Mouse (Mus musculus): ENCODE results near the gene Olfr1118. TPM values are rescaled to one million over a fixed set of nuclear protein-coding genes. Genes with fewer than 3 reads are reported as not detected.
"Not testable (repeated sequence)": the region's sequence is repeated elsewhere in the genome, so short reads cannot be mapped to it uniquely, and the experiment has no call there.

Gene Olfr1118
- polyA plus RNA-seq (2012; ENCODE audit: insufficient read depth, insufficient read length, missing spikeins) = not detected in 2 replicates

DNA sequence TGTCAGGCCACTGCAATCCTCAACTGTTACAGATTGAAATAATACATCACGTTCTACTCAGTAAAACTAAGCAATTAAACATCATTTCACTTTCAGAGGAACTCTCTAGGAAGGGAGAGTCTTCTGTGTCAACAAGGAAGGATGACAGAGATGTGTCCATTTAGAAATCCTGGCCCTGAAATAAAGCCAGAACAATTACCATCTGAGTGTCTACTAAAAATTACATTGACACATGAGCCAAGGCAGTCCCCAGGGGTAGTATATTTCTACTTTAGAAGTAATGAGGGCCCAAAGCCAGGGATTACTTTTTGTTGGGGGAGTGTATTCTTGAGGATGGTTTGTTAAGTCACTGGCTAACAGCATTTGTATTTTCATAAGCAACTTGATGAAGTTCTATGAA is at the start of gene Olfr1118:
Olfr1118 (plus strand) TSS at position 301 of the 400 bp plus-strand sequence.
- TF ChIP-seq POLR2A (IDR thresholded peaks at IDR 0.05; ENCODE audit: borderline replicate concordance, low read depth, low read length) (no peak), CTCF (IDR thresholded peaks at IDR 0.05; ENCODE audit: low read depth, low read length) (no peak)
- Histone ChIP-seq H3K4me3 (ENCODE audit: insufficient read depth, low read length) (no peak within 1 kb of the TSS), H3K27ac (ENCODE audit: insufficient read depth, low read depth, low read length) (no peak within 1 kb of the TSS), H3K4me1 (ENCODE audit: control insufficient read depth, insufficient read depth, low read length) (no peaks in the 10 kb centered on the region)

GRCm38 (mm10) chr2:87267234-87267633 is 40.1 kb upstream of the Olfr1118 start, which contains the start of gene Olfr1116:
Gene Olfr1116 (plus strand): TSS chr2:87267534.
- H3K27ac ChIP-seq (ENCODE audit: insufficient read depth, low read depth, low read length) = no peak within 1 kb of the TSS
- TF ChIP-seq CTCF (IDR thresholded peaks at IDR 0.05; ENCODE audit: low read depth, low read length) (no peak), POLR2A (IDR thresholded peaks at IDR 0.05; ENCODE audit: borderline replicate concordance, low read depth, low read length) (no peak)
- H3K4me3 ChIP-seq (ENCODE audit: insufficient read depth, low read length) = no peak within 1 kb of the TSS
- no peaks in the 10 kb centered on the region for H3K4me1 ChIP-seq (ENCODE audit: control insufficient read depth, insufficient read depth, low read length)

GRCm38 (mm10) chr2:87293977-87294376 is 13.4 kb upstream of the Olfr1118 start:
- H3K27ac ChIP-seq (ENCODE audit: insufficient read depth, low read depth, low read length); H3K4me3 ChIP-seq (ENCODE audit: insufficient read depth, low read length): not testable (repeated sequence)

GRCm38 (mm10) chr2:87354515-87354914 is 47.1 kb downstream of the Olfr1118 start, which contains the start of gene Olfr1120:
Gene Olfr1120 (plus strand): TSS chr2:87354815.
- no peak for TF ChIP-seq POLR2A (IDR thresholded peaks at IDR 0.05; ENCODE audit: borderline replicate concordance, low read depth, low read length)
- TF ChIP-seq CTCF (IDR thresholded peaks at IDR 0.05; ENCODE audit: low read depth, low read length) = no peak
- H3K4me3 ChIP-seq (ENCODE audit: insufficient read depth, low read length) = no peak within 1 kb of the TSS
- no peak within 1 kb of the TSS for H3K27ac ChIP-seq (ENCODE audit: insufficient read depth, low read depth, low read length)
- H3K4me1 ChIP-seq (ENCODE audit: control insufficient read depth, insufficient read depth, low read length) = no peaks in the 10 kb centered on the region

More at GRCm38 (mm10) chr2:87293977-87294376, 13.4 kb upstream of the Olfr1118 start:
- not testable (repeated sequence) for H3K4me1 ChIP-seq (ENCODE audit: control insufficient read depth, insufficient read depth, low read length)

DNA sequence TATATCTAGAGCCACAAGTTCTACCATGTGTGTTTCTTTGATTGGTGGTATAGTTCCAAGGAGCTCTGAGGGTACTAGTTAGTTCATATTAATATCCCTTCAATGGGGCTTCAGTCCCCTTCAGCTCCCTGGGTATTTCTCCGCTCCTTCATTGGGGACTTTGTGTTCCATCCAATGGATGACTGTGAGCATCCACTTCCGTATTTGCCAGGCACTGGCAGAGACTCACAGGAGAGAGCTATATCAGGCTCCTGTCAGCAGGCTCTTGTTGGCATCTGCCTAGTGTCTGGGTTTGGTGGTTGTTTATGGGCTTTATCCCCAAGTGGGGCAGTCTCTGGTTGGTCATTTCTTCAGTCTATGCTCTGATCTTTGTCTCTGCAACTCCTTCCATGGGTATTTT is 52.7 kb downstream of the Olfr1118 start:
- H3K4me1 ChIP-seq (ENCODE audit: control insufficient read depth, insufficient read depth, low read length); H3K4me3 ChIP-seq (ENCODE audit: insufficient read depth, low read length); H3K27ac ChIP-seq (ENCODE audit: insufficient read depth, low read depth, low read length): not testable (repeated sequence)

Other genes starting within 250 kb of the Olfr1118 start
- not detected in 2 replicates for gene Olfr1107, start 231.8 kb upstream of the Olfr1118 start, polyA plus RNA-seq (2012; ENCODE audit: insufficient read depth, insufficient read length, missing spikeins)
- 0.33 TPM in 1 of 2 replicates, not detected in the other for gene Olfr1109, start 211.6 kb upstream of the Olfr1118 start, polyA plus RNA-seq (2012; ENCODE audit: insufficient read depth, insufficient read length, missing spikeins)
- gene Olfr259, start 193.0 kb upstream of the Olfr1118 start, polyA plus RNA-seq (2012; ENCODE audit: insufficient read depth, insufficient read length, missing spikeins) = not detected in 2 replicates
- not detected in 2 replicates for gene Olfr1110, start 167.3 kb upstream of the Olfr1118 start, polyA plus RNA-seq (2012; ENCODE audit: insufficient read depth, insufficient read length, missing spikeins)
- not detected in 2 replicates for gene Olfr1111, start 155.0 kb upstream of the Olfr1118 start, polyA plus RNA-seq (2012; ENCODE audit: insufficient read depth, insufficient read length, missing spikeins)
- gene Olfr1112, start 119.8 kb upstream of the Olfr1118 start, polyA plus RNA-seq (2012; ENCODE audit: insufficient read depth, insufficient read length, missing spikeins) = not detected in 2 replicates
- not detected in 2 replicates for gene Olfr1113, start 98.6 kb upstream of the Olfr1118 start, polyA plus RNA-seq (2012; ENCODE audit: insufficient read depth, insufficient read length, missing spikeins)
- gene Olfr1115, start 59.6 kb upstream of the Olfr1118 start, polyA plus RNA-seq (2012; ENCODE audit: insufficient read depth, insufficient read length, missing spikeins) = not detected in 2 replicates
- not detected in 2 replicates for gene Olfr1116, start 40.0 kb upstream of the Olfr1118 start, polyA plus RNA-seq (2012; ENCODE audit: insufficient read depth, insufficient read length, missing spikeins)
- gene Olfr1120, start 47.2 kb downstream of the Olfr1118 start, polyA plus RNA-seq (2012; ENCODE audit: insufficient read depth, insufficient read length, missing spikeins) = not detected in 2 replicates
- gene Olfr1121, start 62.3 kb downstream of the Olfr1118 start, polyA plus RNA-seq (2012; ENCODE audit: insufficient read depth, insufficient read length, missing spikeins) = not detected in 2 replicates
- gene Olfr1122, start 78.3 kb downstream of the Olfr1118 start, polyA plus RNA-seq (2012; ENCODE audit: insufficient read depth, insufficient read length, missing spikeins) = not detected in 2 replicates
- gene Olfr1123, start 109.1 kb downstream of the Olfr1118 start, polyA plus RNA-seq (2012; ENCODE audit: insufficient read depth, insufficient read length, missing spikeins) = not detected in 2 replicates
- gene Olfr1124, start 122.7 kb downstream of the Olfr1118 start, polyA plus RNA-seq (2012; ENCODE audit: insufficient read depth, insufficient read length, missing spikeins) = not detected in 2 replicates
- gene Olfr1126, start 146.4 kb downstream of the Olfr1118 start, polyA plus RNA-seq (2012; ENCODE audit: insufficient read depth, insufficient read length, missing spikeins) = not detected in 2 replicates
- gene Pramel7, start 189.5 kb downstream of the Olfr1118 start, polyA plus RNA-seq (2012; ENCODE audit: insufficient read depth, insufficient read length, missing spikeins) = not detected in 2 replicates
- not detected in 2 replicates for gene Pramel6, start 199.0 kb downstream of the Olfr1118 start, polyA plus RNA-seq (2012; ENCODE audit: insufficient read depth, insufficient read length, missing spikeins)
- gene Olfr153, start 224.2 kb downstream of the Olfr1118 start, polyA plus RNA-seq (2012; ENCODE audit: insufficient read depth, insufficient read length, missing spikeins) = not detected in 2 replicates
- not detected in 2 replicates for gene Olfr1128, start 238.0 kb downstream of the Olfr1118 start, polyA plus RNA-seq (2012; ENCODE audit: insufficient read depth, insufficient read length, missing spikeins)